Mouse (Mus musculus) liver, embryonic 14.5 days (tissue): ENCODE measurements around the gene Rbm33.

Experiments
- CTCF ChIP-seq: IDR thresholded peaks from 2 replicates; pipeline ENCODE4 v1.5.1; 2016; ENCODE audit warnings: antibody characterized with exemption, low read depth, control low read depth
- EP300 ChIP-seq: IDR thresholded peaks from 2 replicates; pipeline ENCODE4 v1.6.1; 2016; ENCODE audit warnings: antibody characterized with exemption, low read depth

GRCm38 (mm10) chr5:28298161-28298560 is 18.8 kb upstream of the Rbm33 start:
- TF ChIP-seq CTCF (no peak), EP300 (no peak)
